Mouse (Mus musculus) T-helper 2 cell (primary cell): ENCODE data around the gene Npr2.
"Not testable (repeated sequence)": the region's sequence is repeated elsewhere in the genome, so short reads cannot be mapped to it uniquely, and the experiment has no call there.

ENCODE experiments used
- in situ Hi-C: fragments of 300-600 bp; cut with MboI, MseI; formaldehyde crosslinking; loops from one replicate; pipeline ENCODE4 v1.15.1; 2025; ENCODE audit warnings: high pct_unique_total_duplicates

Npr2 gene

DNA sequence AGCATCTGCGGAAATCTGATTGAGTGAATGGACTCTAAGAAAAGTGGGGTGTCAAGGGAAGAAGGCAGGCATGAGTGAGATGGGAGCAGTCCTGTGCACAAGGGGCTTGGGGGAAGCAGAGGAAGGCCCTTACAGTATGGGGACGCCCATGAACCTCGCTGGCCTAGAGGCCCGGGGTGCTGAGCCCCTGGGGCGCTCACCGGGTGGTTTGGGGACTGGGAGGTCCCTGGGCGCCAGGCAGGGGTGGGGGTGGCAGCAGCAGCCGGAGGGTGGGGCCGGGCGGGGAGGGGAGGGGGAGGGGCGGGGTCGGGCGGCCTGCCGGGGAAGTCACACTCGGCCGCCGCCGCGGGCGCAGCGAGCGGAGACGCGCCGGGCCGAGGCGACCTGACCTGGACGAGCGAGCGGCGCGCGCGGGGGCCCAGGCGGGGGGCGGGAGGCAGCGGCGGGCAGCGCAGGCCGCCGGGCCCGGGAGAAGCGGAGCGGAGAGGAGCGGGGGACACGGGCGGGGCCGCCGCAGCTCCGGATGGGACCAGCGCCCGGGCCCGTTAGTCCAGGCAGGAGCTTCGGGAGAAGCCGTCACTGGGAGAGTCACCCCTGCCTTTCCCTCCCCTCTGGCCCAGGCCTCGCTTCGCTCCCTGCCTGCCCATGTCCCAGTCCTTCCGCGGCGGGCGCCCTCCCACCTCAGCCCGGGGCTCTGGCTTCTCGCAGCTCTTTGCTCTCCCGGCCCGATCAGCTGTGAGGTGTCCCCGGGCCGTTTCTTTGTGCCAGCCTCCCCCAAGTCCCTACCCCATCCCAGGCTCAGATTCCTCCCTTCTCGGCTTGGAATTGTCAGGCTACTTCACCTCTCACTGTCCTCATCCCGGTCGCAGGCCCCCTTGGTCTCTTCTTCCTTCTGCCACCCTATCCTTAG lies at the start of gene Npr2:
Gene Npr2 (plus strand): TSS at position 890 of the 910 bp plus-strand sequence.
- in situ Hi-C loops = loop anchor here (5.0 to 10.0 kb wide), 2 partner anchors 76 to 194 kb away; partner anchors contain the start of gene Olfr156

DNA sequence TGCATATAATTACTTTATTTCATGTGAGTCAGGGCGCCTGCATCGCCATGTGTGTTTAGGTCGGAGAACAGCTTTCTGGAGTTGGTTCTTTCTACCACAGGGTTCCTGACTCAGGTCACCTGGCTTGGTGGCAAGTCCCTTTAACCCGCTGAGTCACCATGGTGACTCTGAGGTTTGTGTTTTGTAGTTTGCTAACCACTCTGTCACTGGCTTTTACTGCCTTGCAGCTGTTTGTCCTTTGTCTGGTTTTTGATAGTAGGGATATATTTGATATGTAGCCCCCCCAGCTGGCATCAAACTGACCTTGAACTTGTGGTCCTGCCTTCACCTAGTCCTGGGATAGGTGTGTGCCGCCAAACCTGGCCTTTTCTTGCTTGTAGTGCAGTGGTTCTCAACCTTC lies 49.5 kb upstream of the Npr2 start:
- in situ Hi-C loops = no loop called here

DNA sequence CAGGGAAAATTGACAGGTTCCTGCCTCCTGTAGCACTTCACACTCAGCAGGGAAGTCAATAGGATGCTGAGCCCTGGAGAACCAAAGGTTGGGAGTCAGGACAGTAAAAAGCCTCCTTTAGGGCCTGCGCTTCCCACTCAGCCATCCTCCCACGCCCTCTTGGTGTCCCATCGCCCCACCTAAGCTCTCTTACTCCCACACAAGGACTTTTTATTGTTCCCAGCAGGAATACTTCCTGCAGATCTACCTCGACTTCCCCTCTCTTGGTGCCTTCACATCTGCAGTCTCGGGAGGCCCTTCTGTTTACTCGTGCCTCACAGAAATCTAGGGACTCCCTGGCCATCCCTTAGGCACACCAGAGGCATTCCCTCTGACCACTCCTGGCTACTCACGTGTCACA lies 48.3 kb upstream of the Npr2 start:
- in situ Hi-C loops = no loop called here

DNA sequence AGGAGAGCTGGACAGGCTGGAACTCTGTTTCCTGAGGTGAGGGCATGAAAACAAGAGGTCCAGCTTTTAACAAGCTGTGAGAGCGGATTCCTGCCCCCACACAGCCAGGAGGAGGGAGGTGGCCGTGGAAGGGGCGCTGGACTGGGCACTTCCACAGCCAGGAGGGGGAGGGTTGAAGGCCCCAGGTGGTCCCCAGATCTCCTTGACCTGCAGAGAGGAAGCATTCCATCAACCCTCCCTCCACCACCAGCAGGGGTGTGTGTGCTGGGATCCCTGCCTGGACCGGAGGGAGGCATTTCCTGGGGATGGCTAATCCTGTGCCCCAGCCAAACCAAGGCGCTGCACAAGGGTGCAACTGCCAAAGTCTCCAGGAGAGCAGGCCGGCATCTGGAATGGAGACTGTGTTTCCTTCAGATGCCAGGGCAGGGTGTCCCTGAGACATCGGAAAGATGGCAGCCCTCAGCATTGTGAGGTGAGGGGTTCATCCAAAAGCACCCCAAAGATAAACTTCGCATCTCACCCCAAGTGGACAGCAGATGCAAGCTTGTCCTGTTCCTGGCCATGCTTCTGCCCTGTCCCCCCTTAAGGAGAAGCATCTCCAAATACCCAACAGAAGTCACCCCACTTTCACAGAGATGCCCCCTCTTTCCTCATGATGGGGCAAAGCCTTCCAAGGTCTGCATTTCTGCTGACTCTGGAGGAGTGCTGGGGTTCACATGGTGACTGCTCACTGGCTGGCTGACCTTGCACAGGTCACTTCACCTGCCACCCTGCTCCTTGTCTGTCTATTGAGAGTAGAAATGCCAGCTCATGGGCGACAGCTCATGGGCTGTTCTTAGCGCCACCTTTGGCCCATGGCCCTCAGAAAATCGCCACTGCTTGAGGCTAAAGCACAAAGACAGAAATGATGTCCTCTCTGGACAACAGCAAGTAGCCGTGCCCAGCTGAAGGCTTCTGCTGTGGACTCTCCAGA lies 47.0 kb upstream of the Npr2 start, which contains the start of gene Msmp:
Gene Msmp (minus strand): TSS at position 51 of the 973 bp plus-strand sequence.
- in situ Hi-C loops = no loop called here

DNA sequence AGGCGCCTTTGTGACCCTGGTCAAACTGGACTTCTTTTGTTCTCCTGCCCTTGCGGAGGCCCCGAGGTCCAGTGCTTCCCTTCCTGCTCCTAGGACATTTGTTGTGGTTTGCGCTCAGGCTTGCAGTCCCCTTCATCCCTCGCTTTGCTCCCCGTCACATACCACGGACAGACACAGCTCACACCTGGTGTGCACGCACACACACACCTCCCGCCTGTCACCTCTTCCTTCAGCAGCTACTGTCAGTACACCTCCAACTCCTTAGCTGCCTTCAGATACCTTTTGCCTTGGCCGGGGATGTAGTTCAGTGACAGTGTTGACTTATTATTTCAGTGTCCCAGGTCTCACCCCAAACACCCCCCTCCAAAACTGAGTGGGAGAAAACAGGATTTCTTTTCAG lies 46.1 kb upstream of the Npr2 start:
- in situ Hi-C loops = no loop called here

DNA sequence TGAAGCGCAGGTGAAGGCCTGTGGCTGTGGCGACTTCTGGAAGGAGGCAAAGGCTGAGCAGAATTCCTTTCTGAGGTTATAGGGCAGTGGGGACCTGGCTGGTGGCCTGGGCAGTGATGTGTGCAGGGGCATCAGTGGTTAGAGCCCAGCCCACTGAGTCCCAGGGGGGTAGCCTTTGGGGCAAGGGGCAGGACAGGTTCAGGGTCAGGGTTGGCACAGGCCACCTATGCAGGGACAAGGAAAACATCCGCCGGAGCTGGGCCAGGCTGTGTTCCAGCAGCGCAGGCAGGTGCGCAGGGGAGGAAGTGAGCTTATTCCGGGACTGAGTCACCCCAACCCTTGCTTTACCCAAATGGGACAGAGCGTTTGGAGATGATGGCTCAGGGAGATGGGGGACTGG lies 45.3 kb upstream of the Npr2 start:
- in situ Hi-C loops = no loop called here

DNA sequence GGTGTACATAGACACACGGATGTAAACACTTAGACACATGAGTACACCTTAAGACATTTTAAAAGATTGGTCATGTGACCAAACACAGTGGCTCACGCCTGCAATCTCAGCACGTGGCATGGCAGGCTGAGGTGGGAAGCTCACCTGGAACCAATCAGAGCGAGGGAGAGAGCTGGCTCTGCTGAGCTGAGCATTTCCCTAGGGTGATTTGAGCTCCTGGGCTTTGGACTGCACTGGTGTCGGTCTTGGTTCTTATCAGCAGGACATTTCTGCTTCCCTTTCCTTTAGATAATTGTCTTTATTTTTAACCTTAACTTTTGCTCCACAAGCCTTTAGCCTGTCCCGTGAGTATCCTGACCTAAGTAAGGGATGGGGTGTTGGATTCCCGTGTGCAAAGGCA lies 44.1 kb upstream of the Npr2 start:
- in situ Hi-C loops = no loop called here

DNA sequence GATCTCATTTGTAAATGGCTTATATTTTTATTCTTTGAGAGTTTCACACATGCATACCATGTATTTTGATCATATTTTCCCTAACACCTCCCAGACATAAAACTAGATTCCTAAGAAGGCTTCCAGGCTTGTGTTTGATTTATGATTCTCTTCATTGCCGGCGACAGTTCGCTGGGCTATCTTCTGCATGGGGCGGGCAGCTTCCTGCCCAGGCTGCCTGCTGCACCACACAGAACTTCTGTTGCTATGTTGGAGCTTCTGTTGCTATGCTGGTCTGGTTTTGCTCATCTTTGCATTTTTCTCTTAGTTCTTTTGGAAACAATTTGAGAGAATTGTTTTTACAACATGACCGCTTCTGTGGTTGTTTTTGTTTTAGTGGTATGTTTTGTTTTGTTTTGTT lies 40.2 kb upstream of the Npr2 start:
- in situ Hi-C loops = no loop called here

DNA sequence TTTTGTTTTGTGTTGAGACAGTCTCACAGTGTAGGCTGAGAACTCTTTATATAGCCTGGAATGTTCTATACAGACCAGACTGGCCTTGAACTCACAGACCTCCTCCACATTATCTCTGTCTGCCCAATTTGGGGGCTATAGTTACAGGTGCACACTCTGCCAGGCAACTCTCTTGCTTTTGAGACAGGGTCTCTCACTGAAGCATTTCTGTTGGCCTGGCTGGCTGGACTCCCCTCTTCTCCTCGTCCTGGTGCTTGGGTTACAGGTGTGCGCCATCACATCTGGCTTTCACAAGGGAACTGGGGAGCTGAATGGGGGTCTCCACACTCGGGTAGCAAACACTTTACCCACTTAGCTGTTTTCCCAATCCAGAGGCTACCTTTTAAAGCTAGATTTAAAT lies 39.8 kb upstream of the Npr2 start:
- in situ Hi-C loops = no loop called here

DNA sequence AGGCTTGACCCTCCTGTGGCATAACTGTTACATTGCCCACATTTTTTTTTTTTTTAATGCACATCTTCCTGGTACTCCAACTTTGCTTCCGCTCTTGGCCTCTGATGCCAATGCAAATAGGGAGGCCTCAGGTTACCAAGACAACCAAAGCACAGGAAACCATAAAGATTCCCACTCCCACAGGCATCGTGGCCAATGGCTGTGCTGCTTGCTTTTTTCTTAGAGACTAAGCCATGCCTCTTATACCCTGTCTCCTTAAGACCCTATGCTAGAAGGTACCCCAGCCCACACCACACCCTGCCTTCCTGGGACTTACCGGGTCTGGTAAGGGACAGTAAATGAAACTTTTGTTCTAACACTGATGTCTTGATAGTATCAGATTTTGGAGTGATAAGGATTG lies 38.3 kb upstream of the Npr2 start:
- in situ Hi-C loops = no loop called here

DNA sequence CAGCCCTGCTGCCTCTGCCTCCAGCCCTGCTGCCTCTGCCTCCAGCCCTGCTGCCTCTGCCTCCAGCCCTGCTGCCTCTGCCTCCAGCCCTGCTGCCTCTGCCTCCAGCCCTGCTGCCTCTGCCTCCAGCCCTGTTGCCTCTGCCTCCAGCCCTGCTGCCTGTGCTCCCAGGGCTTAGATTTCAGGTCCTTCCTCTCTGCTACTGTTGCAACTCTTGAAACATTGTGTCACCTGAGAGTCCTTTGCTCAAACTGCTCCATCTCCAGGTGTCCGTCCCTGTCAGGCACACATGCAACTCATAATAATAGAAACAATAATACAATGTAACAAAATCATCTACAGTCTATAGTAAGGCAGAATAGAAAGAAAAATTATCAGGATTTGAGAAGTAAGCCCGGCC lies 35.1 kb upstream of the Npr2 start:
- in situ Hi-C loops = not testable (repeated sequence)

DNA sequence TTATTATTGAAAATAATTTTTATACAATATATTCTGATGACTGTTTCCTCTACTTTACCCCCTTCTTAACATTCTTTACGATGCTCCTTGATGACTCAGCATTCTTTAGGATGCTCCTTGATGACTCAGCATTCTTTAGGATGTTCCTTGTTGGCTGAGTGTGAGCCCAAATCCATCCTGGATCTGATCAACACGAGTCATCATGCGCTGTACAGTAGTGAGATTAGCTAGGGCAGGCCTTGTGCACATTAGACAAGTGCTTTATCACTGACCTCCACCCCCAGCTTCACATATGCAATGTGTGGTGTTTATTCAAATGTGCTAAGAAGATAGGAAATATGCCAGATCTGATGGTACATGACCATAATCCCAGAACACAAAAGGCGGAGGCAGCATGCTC lies 33.5 kb upstream of the Npr2 start:
- in situ Hi-C loops = no loop called here

DNA sequence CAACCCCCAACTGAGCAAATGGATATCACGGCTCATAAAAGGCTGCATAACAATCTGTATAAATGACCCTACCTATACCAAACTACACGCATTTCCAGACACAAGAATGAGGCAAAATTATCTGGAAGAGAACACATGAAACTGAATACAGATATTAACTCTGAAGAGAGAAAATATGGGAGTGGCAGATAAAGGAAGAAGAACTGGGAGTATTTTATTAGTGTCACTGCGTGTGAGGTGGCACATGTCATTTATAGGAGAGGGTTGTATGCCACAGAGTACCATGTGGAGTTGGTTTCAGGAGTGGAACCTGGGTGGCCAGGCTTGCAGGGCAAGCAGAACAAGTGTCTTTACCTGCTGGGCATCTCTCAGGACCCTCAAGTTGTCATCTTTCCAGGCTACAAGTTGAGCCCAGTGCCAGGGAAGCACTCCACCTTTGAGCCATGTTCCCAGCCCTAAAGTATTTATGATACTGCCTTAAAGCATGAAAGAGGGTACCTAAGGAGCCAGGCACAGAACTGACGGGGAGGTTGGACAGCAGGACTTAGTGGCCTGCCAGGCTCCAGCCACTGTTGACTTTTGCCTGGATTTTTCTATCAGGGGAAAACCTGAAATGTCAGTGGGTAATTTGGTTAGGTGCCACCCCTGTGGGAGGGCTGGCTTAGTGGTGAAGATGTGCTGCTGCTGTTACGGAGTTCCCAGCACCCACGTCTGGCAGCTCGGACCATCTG lies 32.9 kb upstream of the Npr2 start:
- in situ Hi-C loops = no loop called here

DNA sequence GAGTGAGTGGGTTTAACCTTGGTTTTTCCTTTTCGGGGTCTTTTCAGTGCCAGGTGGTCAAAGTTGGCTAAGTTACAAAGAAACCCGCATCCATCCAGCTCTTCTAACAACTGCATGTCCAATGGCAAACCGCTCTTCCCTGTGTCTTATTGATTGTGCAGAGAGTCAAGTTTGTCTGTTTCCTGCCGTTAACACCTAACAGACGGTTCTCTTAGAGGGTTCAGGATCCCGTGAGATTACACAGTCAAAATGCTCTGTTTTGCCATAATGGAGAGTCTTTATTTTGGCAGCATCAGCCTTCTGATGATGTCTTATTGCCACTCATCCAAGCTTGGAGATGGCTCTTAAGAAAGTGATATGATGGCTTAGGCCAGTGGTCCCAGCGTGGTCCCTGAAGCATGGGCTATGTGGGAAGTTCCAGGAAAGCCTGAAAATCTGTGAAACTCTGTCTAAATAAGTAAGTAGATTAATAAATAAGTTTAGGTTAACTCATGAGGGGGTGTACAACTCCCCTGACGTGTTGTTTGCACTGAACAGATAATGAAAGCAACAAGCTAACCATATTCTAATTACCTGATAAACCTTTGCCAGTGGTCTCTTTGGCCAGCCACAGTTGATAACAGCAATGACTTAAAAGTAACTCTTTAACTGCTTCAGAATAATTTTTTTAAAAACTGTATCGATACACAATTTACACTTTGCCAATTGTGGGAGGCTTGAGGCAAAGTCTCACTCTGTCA lies 31.4 kb upstream of the Npr2 start:
- in situ Hi-C loops = no loop called here

DNA sequence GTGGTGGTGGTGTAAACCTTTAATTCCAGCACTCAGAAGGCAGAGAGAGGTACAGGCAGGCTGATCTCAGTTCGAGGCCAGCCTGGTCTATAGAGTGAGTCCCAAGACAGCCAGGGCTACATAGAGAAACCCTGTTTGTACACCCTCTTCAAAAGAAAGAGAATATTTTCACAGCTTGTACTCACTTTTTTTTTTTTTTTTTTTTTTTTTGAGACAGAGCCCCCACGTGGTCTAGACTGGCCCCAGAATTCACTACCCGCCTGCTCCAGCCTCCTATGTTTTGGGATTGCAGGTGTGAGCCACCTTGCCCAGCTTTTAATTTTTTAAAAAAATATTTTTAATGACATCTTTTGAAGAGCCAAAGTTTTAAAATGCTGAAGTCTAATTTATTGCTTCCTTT lies 27.6 kb upstream of the Npr2 start:
- in situ Hi-C loops = no loop called here

DNA sequence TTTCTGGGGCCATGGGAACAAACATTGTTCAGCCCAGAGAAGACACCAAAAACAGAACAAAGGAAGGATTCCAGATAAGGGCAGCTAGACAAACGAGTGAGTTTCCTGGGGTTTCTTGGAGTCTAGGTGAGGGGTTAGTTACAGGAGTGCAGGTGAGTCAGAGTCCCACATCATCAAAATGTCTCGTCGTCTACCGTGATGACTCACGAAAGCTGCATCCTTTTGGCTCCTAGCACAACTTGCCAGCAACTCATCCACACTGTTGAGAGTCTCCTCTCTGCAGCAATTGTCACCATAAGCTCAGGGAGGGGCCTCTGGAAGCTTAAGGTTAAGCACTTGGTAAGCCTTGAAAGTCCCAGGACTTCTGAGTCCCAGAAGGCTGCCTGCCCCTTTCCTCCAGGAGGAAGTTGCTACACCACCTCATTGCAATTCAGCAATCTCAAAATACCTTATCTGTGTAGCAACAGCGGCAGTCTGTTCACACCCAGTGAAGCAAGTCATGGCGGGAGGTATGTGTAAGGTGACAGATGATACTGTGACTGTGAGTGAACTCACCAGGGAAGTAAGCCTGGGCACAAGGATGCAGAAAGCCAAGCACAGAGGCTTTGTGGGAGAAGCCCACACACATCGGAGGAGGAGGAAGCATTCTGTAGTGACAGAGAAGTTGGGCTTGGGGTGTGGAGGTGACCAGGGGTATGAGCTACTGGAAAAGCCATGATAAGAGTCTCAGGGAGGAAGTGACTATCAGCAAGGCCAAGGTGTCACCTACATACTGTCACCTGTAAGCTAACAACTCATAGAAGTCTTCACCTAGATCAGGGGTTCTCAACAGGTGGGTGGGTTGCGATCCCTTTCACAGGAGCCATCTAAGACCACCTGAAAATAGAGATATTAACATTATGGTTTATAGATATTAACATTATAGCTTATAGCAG lies 26.7 kb upstream of the Npr2 start:
- in situ Hi-C loops = no loop called here

DNA sequence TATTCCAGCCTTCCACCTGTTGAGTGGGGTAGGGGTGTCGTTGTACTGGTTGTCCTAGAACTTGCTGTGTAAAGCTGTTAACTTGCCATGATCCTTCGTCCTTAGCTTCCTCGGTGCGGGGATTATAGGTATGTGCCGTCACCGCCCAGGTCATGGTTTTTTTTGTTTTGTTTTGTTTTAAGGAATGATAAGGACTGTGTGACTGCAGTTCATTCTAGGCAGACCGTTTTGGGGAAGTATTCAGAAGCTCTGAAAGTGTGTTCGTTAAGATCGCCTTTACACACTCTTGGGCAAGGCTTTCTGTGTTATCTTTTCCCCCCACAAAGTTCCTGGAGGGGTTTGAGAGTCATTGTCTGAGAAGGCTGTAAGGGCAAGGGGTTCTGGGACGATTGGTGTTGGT lies 19.2 kb upstream of the Npr2 start:
- in situ Hi-C loops = no loop called here

DNA sequence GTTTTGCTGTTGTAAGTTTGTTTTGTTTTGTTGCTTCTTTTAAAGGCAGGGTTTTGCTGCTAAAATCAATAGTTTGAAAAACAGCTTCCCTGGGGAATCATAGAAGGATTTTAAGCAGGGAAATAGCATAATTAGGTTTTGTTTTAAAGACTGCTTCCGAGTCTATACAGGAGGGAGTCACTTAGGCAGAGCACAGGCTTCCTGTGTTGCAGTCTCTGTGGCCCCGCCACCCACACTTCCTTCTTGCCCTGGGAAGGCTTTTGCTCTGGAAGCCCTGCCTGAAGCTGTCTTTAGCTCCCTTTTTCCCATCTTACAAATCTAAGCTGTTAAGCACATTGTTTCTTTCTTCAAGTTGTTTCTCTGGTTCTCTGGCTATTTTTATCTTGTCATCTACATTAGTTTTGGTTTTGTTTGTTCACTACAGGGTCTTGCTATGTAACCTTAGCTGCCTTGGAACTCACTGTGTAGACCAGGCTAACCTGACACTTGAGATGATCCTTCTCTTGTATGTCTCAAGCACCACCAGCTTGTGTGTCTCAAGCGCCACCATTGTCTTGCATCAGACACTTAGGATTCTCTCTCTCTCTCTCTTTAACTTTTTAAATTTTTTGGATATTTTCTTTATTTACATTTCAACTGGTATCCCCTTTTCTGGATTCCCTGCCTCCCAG lies 18.5 kb upstream of the Npr2 start:
- in situ Hi-C loops = no loop called here

DNA sequence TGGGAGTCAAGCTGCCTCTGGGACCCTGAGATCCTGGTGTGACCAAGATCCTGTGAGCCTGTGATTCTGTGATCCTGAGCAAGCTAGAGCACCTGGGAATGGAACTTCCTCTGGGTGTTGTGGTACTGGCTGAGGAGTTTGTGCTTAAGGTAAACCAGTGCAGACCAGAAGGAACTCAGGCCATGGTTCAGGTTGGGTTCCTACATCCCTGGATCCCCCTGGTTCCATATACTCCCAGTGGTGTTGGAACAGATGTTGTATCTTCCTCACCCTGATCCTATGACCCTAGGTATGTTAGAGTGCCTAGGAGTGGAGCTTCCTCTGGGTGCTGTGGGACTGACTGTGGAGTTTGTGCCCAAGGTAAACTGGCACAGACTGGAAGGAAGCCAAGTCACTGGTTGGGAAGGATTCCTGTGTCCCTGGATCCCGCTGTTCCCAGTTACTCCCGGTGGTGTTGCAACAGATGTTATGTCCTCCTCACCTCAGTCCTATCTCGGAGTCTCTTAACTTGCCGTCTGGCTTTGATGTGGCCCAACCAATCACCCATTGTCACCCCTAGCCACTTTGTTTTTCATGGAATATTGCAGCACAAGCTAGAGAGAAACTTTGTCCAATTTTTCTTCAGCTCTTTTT lies 11.5 kb upstream of the Npr2 start:
- in situ Hi-C loops = no loop called here
